Mouse (Mus musculus) MEL (cell line): Measurements from ENCODE around the gene Spata25. TPM values are rescaled to one million over a fixed set of nuclear protein-coding genes. Genes with fewer than 3 reads are reported as not detected.

ENCODE experiments used
- DNase-seq: peaks from one replicate; pipeline ENCODE4 v3.0.0; 2011; ENCODE audit warnings: low read depth, low spot score
- H3K27ac ChIP-seq: 2 replicates; pipeline ENCODE4 v1.5.1; 2012; ENCODE audit warnings: low read depth, mild to moderate bottlenecking, control low read depth, low read length, moderate library complexity; ENCODE audit not compliant: control insufficient read depth
- H3K27me3 ChIP-seq, 2 experiments: fragments of 150-350 bp in 1 of 2; sonication (generic) in 1 of 2; 2 replicates each; pipeline ENCODE4 v1.6.1; 2012; ENCODE audit warnings: low read length in 2 of 2, mild to moderate bottlenecking in 2 of 2, improper control_type of control experiment in 1 of 2, moderate library complexity in 1 of 2; ENCODE audit not compliant: insufficient read depth in 2 of 2, control insufficient read depth in 1 of 2
- H3K36me3 ChIP-seq, 2 experiments: 2 replicates each; pipeline ENCODE4 v1.6.1; 2012 to 2014; ENCODE audit warnings: low read length in 2 of 2, improper control_type of control experiment in 1 of 2, inconsistent platforms in 1 of 2, mild to moderate bottlenecking in 1 of 2; ENCODE audit not compliant: insufficient read depth in 2 of 2, control insufficient read depth in 1 of 2
- H3K4me1 ChIP-seq, 2 experiments: fragments of 150-350 bp in 1 of 2; sonication (generic) in 1 of 2; 2 replicates each; pipeline ENCODE4 v1.6.1; 2012; ENCODE audit warnings: low read length in 2 of 2, improper control_type of control experiment in 1 of 2, mild to moderate bottlenecking in 1 of 2; ENCODE audit not compliant: insufficient read depth in 2 of 2, control insufficient read depth in 1 of 2
- H3K4me3 ChIP-seq, 2 experiments: fragments of 150-350 bp in 1 of 2; sonication (generic) in 1 of 2; 2 replicates each; pipeline ENCODE4 v1.5.1; 2012; ENCODE audit warnings: low read depth in 2 of 2, low read length in 2 of 2, mild to moderate bottlenecking in 2 of 2, moderate library complexity in 2 of 2, control low read depth in 1 of 2, improper control_type of control experiment in 1 of 2; ENCODE audit not compliant: control insufficient read depth in 1 of 2, insufficient read depth in 1 of 2
- H3K79me2 ChIP-seq: 2 replicates; pipeline ENCODE4 v1.6.1; 2012; ENCODE audit warnings: mild to moderate bottlenecking, low read length, moderate library complexity; ENCODE audit not compliant: control insufficient read depth, poor library complexity, insufficient read depth
- H3K9ac ChIP-seq: 2 replicates; pipeline ENCODE4 v1.6.1; 2012; ENCODE audit warnings: low read depth, mild to moderate bottlenecking, control low read depth, low read length, moderate library complexity; ENCODE audit not compliant: control insufficient read depth, poor library complexity, severe bottlenecking
- H3K9me3 ChIP-seq: fragments of 150-350 bp; sonication (generic); replicated peaks from 2 replicates; pipeline ENCODE4 v1.6.1; 2012; ENCODE audit warnings: mild to moderate bottlenecking, low read length, improper control_type of control experiment, moderate library complexity; ENCODE audit not compliant: insufficient read depth
- CTCF ChIP-seq, 3 experiments: IDR thresholded peaks in 2 of 3; conservative IDR thresholded peaks in 1 of 3; 2 replicates each; pipeline ENCODE4 v1.5.1; 2011 to 2012; ENCODE audit warnings: low read length in 3 of 3, low read depth in 2 of 3, mild to moderate bottlenecking in 2 of 3, improper control_type of control experiment in 1 of 3, inconsistent platforms in 1 of 3, mixed read lengths in 1 of 3, moderate library complexity in 1 of 3; ENCODE audit not compliant: control insufficient read depth in 1 of 3, insufficient read depth in 1 of 3, poor library complexity in 1 of 3, severe bottlenecking in 1 of 3
- EP300 ChIP-seq, 2 experiments: IDR thresholded peaks; 2 replicates each; pipeline ENCODE4 v1.6.1; 2011; ENCODE audit warnings: improper control_type of control experiment in 2 of 2, low read length in 2 of 2, low read depth in 1 of 2, mild to moderate bottlenecking in 1 of 2
- ETS1 ChIP-seq: IDR thresholded peaks from 2 replicates; pipeline ENCODE4 v1.6.1; 2012; ENCODE audit warnings: low read depth, mild to moderate bottlenecking, inconsistent platforms, low read length, improper control_type of control experiment, moderate library complexity
- HCFC1 ChIP-seq: IDR thresholded peaks from 2 replicates; pipeline ENCODE4 v1.6.1; 2012; ENCODE audit warnings: low read depth, mild to moderate bottlenecking, inconsistent platforms, low read length, improper control_type of control experiment, moderate library complexity
- MAX ChIP-seq: IDR thresholded peaks from 2 replicates; pipeline ENCODE4 v1.6.1; 2011; ENCODE audit warnings: low read length, improper control_type of control experiment
- MAZ ChIP-seq: IDR thresholded peaks from 2 replicates; pipeline ENCODE4 v1.6.1; 2012; ENCODE audit warnings: low read depth, mild to moderate bottlenecking, inconsistent platforms, low read length, improper control_type of control experiment
- POLR2A ChIP-seq, 2 experiments: IDR thresholded peaks; 2 replicates each; pipeline ENCODE4 v1.6.1; 2011 to 2012; ENCODE audit warnings: low read length in 2 of 2, mild to moderate bottlenecking in 2 of 2, control low read depth in 1 of 2, improper control_type of control experiment in 1 of 2, low read depth in 1 of 2, moderate library complexity in 1 of 2; ENCODE audit not compliant: control insufficient read depth in 1 of 2, insufficient read depth in 1 of 2, poor library complexity in 1 of 2
- RCOR1 ChIP-seq: IDR thresholded peaks from 2 replicates; pipeline ENCODE4 v1.6.1; 2012; ENCODE audit warnings: low read depth, mild to moderate bottlenecking, inconsistent platforms, low read length, improper control_type of control experiment
- SIN3A ChIP-seq: IDR thresholded peaks from 2 replicates; pipeline ENCODE4 v1.6.1; 2012; ENCODE audit warnings: low read length, improper control_type of control experiment, inconsistent platforms
- TAL1 ChIP-seq: IDR thresholded peaks from 2 replicates; pipeline ENCODE4 v1.6.1; 2012; ENCODE audit warnings: mild to moderate bottlenecking, inconsistent platforms, low read length, moderate library complexity, mixed read lengths
- UBTF ChIP-seq: IDR thresholded peaks from 2 replicates; pipeline ENCODE4 v1.6.1; 2012; ENCODE audit warnings: low read depth, mild to moderate bottlenecking, inconsistent platforms, low read length, improper control_type of control experiment, moderate library complexity, borderline replicate concordance; ENCODE audit not compliant: insufficient read depth
- USF1 ChIP-seq: IDR thresholded peaks from 2 replicates; pipeline ENCODE4 v1.6.1; 2014; ENCODE audit warnings: low read depth, mild to moderate bottlenecking, inconsistent platforms, low read length, improper control_type of control experiment, moderate library complexity
- ZC3H11A ChIP-seq: IDR thresholded peaks from 2 replicates; pipeline ENCODE4 v1.6.1; 2012; ENCODE audit warnings: low read depth, mild to moderate bottlenecking, inconsistent platforms, low read length, improper control_type of control experiment
- ZNF384 ChIP-seq: IDR thresholded peaks from 2 replicates; pipeline ENCODE4 v1.6.1; 2012; ENCODE audit warnings: low read depth, mild to moderate bottlenecking, inconsistent platforms, low read length, improper control_type of control experiment
- polyA plus RNA-seq, 2 experiments: library from polyadenylated mRNA; stranded (reverse) in 1 of 2; unstranded in 1 of 2; fragments of >175 nt in 1 of 2; fragments of >200 nt in 1 of 2; gene quantifications; 2 replicates each; pipeline versions ENCODE4 v1.2.1 to v1.2.4; 2012; ENCODE audit warnings: low replicate concordance in 2 of 2, low read depth in 1 of 2; ENCODE audit not compliant: insufficient read length in 2 of 2, insufficient read depth in 1 of 2, missing spikeins in 1 of 2
- total RNA-seq: library from RNA; depleted of rRNA; stranded (reverse); fragments of 300-350 nt; gene quantifications from 2 replicates; pipeline ENCODE4 v1.2.3, GENCODE M21; 2012

Spata25 gene
- total and polyA plus RNA-seq, 3 experiments, result 0.13 to 0.50 TPM; not detected in 1

DNA sequence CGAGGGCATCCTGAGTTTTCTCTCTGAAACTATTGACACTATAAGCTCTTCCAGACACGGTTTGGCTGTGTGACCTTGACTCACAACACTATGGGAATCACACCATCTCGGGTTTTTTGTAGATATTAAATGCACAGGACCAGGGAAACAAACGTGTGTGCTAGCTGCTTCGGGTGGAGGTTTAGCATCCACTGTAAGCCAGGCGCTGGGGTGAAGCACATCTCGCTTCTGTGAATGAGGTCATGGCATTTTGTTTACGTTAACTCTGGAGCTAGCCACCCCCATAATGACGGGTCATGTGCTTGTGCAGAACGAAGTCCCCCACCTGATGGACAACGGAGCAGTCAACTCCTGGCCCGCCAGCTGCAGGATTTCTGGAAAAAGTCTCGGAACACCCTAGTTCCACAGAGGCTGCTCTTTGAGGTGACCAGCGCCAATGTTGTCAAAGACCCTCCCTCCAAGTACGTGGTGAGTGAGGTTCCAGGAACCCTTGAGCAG, 41.9 kb downstream of the Spata25 start:
- Histone ChIP-seq H3K4me1 (peaks cover 3 to 9% of the 10 kb centered on the region in 2 experiments; a peak in 3 of 4 replicates), H3K36me3 (peaks cover 0 to 5% of the 10 kb centered on the region in 2 experiments; a peak in 1 of 4 replicates), H3K9ac (peak overlapping the region; percentile 66), H3K27ac (no peak overlapping the region; the same call in 1 of the 2 replicates), H3K4me3 (peak overlapping the region; percentile 63 to 88), H3K27me3 (no peaks in the 10 kb centered on the region), H3K9me3 (no peaks in the 10 kb centered on the region), H3K79me2 (no peaks in the 10 kb centered on the region; the same call in 1 of the 2 replicates)
- no peak for DNase-seq
- peak; percentile 1; the same call in 1 of the 2 replicates for TF ChIP-seq SIN3A
- no peak for TF ChIP-seq ZC3H11A
- TF ChIP-seq ZNF384, result no peak
- no peak for TF ChIP-seq MAZ

DNA sequence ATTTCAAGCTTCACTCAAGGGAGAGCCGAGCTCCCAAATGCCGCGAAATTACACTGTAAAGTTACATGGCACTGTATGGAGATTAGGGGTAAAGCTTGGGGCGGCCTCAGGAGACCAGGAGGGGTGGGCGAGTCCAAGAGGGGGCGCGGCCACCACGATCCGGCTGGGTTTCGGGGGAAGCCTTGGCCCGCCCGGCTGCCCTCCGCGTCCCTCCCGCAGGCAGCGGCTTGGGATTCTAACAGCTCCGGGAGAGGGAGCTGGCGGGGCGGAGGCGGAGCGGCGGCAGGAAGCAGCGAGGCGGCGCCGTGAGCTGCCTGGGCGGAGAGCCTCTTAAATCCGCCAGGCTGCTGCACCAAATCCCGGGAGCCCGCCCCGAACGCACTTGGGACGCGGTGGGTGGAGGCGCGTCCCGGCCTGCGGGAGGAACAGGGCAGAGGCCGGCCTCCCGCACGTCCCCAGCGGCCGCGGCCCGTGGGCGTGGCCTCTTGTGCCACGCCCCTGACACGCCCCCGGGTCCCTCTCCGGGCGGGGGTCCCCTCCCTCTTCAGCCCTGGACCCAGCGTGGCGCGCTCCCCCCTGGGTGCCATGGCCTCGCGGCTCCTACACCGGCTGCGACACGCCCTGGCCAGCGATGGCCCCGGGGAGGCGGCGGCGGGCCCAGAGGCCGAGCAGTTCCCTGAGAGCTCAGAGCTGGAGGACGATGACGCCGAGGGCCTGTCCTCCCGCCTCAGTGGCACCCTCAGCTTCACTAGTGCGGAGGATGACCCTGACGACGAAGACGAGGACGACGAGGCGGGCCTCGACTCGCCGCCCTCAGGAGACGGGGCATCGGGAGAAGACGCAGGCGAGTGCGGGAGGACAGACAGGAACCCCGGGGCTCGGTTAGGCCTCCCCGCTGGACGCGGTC, 42.6 kb downstream of the Spata25 start, which contains the start of gene Snx21:
TSS of gene Snx21 (plus strand) at position 343 of the 907 bp plus-strand sequence.
- no peaks in the 10 kb centered on the region for H3K9me3 ChIP-seq
- DNase-seq, result peak; percentile 84
- peak within 1 kb of the TSS; percentile 63 to 88 for H3K4me3 ChIP-seq
- 0 out of 2 replicates have a peak, but pooled peaks have one; percentile 71 for TF ChIP-seq UBTF
- peak in 1 of 2 experiments; percentile 39; a peak in 1 of 4 replicates for TF ChIP-seq POLR2A (IDR thresholded peaks at IDR 0.05; ENCODE audit: control insufficient read depth in 1 of 2, insufficient read depth in 1 of 2, low read depth in 1 of 2, low read length in 2 of 2, poor library complexity in 1 of 2)
- TF ChIP-seq CTCF (IDR thresholded peaks at IDR 0.05 in 2 of 3, conservative IDR thresholded peaks at IDR 0.05 in 1 of 3; ENCODE audit: control insufficient read depth in 1 of 3, insufficient read depth in 1 of 3, low read depth in 2 of 3, low read length in 3 of 3, poor library complexity in 1 of 3, severe bottlenecking in 1 of 3), result peak in 1 of 3 experiments; percentile 19; a peak in 2 of 6 replicates
- TF ChIP-seq MAZ, result 0 out of 2 replicates have a peak, but pooled peaks have one; percentile 48
- peak; percentile 55; the same call in 1 of the 2 replicates for TF ChIP-seq HCFC1
- peak; percentile 44 for TF ChIP-seq MAX
- no peak for TF ChIP-seq USF1
- TF ChIP-seq RCOR1, result 0 out of 2 replicates have a peak, but pooled peaks have one; percentile 24
- no peak for TF ChIP-seq TAL1
- TF ChIP-seq EP300 (IDR thresholded peaks at IDR 0.05; ENCODE audit: low read depth in 1 of 2, low read length in 2 of 2), result no peak
- TF ChIP-seq SIN3A, result peak; percentile 36
- peak; percentile 35; the same call in 1 of the 2 replicates for TF ChIP-seq ETS1
- H3K27ac ChIP-seq, result peak within 1 kb of the TSS; percentile 13
- peaks cover 3 to 9% of the 10 kb centered on the region in 2 experiments; a peak in 3 of 4 replicates for H3K4me1 ChIP-seq
- H3K27me3 ChIP-seq, result no peaks in the 10 kb centered on the region
- H3K79me2 ChIP-seq, result no peaks in the 10 kb centered on the region; the same call in 1 of the 2 replicates
- peak within 1 kb of the TSS; percentile 66 for H3K9ac ChIP-seq
- H3K36me3 ChIP-seq, result peaks cover 0 to 5% of the 10 kb centered on the region in 2 experiments; a peak in 1 of 4 replicates
